Mouse (Mus musculus) T-helper 17 cell (primary cell): ENCODE measurements at regions not wholly inside any gene's neighbourhood (a gene's known extent, or its start where the extent isn't known, plus 50 kb on each side); places are given as distances from the start of the nearest gene placed in this dataset.

Source experiments
- in situ Hi-C, 2 experiments: fragments of 300-600 bp; cut with MboI, MseI; formaldehyde crosslinking; loops; 1 replicate in 1 of 2; 2 replicates in 1 of 2; pipeline ENCODE4 v1.15.1; 2025; ENCODE audit warnings: high pct_unique_total_duplicates in 2 of 2

DNA sequence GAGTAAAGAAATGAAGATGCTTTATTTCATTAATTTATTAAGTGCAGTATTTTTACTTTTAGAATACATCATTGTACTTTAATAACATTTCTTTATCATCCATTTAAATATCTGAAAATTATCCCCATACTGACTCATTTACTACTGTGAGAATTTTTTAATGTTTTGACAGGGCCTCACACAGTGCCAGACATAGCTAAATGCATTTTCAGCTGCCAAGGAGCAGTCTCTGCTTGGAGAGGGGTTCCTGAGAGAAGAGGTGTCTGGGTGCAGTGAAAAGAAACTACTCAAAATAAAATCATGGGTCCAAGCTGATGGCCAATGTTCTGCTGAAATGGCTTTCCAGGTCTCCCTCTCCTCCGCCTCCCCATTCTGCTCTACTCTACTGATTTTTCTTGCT, 1116.3 kb upstream of the Ppp6c start:
- in situ Hi-C loops = no loop called here

DNA sequence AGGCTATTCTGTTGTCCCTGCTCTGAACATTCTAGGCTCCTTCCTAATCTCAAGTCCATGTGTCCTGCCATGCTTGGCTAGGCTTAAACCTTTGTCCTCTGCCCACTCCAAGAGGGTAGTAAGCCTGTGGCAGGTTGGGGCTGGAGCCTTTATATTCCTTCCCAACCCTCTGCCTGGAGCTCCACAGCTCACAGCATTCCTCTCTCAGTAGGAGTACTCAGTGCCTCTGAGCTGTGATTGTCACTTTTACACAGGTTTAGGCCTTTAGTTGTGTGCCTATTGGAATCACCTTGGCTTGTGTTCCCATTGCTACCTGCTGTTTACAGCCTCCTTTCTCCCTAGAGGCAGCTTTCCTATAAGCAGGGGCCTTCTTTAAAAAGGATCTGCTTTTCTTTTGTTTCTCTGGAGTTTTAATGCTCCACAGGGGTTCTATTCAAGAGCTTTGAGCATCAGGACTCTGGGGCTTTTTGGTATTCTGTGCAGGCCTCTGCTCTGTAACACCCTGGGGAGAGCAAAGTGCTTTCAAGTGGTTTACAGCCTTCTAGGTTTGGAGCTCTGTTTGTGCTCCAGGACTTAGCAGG, 1106.1 kb upstream of the Ppp6c start:
- in situ Hi-C loops = loop anchor here in 1 of 2 experiments (10.0 kb wide), 1 partner anchor 218 kb away; no protein-coding TSS in a partner anchor

DNA sequence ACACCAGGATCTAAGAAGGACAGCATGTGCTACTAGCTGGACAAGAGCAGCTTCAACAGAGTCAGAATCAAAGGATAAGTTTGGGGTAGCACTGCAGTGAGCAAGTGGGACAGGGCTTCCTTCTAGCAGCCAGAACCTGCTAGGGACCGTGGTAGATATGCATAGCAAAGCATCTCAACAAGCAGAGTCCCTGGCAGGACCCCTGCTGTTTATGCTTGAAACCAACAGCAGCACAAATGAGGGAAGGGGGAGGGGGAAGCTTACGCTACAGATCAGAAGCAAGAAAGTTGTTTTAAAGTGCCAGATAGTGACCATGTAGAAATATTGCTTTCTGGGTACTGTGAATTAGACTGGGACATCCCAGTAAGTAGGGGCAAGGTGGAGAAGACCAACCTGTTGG, 1095.3 kb upstream of the Ppp6c start:
- in situ Hi-C loops = no loop called here

DNA sequence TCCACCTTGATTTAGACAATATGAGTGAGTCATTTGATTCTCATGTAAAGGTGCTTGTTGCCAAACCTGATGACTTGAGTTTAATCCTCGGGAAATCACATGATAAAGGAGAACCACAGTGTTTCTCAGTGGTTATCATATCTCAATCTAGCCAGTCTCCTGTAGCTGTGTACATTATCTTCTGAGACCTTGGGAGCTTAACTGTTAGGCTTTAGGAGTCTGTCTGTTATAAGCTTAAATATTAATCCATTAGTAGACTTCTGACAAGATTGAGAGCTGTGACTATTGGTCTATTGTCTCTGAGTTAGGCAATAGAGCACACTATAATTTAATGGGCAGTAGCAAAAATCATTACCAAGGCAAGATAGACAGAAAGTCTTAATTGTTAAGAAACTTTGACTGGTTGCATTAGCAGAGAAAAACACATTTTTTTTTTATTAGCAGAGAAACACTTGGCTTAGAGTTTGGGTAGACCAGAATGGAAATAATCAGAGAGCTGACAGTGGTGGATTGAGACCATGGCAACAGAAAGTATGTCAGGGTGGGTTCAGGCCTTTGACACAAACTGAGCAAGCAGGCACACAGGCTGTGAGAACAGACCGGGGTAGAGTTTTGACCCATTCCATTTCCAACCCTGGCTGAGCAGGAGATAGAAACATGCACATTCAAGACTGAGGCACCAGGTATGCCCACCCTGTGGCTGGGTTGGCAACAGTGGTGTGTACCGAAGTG, 1094.6 kb upstream of the Ppp6c start:
- in situ Hi-C loops = no loop called here
